ENCODE assay signal across 9 mouse cellular contexts in genomic region chr4:127987784-127988455, GRCm38 (mm10). TPM values are rescaled to one million over a fixed set of nuclear protein-coding genes. Genes with fewer than 3 reads are reported as not detected.
DNase-seq lines count a peak whose midpoint lies in the region; ATAC-seq and TF ChIP-seq lines count a peak whose summit lies in the region.
"Had no signal": no experiment of that assay in that cellular context is flagged by ENCODE, and none has a peak within 500 bp of the region (broad histone marks: within the 10 kb centered on the region; RNA-seq: fewer than 3 reads in every experiment).

Csmd2 (plus strand) TSS chr4:127987857.

- H3K27ac ChIP-seq in heart, embryonic 16.5 days (ENCODE audit: low read length): no peak within 1 kb of the TSS
- H3K27ac ChIP-seq in forebrain, embryonic 16.5 days (ENCODE audit: low read length): peak within 1 kb of the TSS; percentile 77
- H3K27ac ChIP-seq in olfactory bulb, adult 2 months (ENCODE audit: insufficient read depth, low read depth, low read length): no peak within 1 kb of the TSS

- H3K9ac ChIP-seq in heart, embryonic 16.5 days (ENCODE audit: low read length): no peak within 1 kb of the TSS
- peak within 1 kb of the TSS; percentile 85 for H3K9ac ChIP-seq in forebrain, embryonic 16.5 days (replicated peaks; ENCODE audit: low read depth, low read length)

- no peak for TF ChIP-seq CTCF in olfactory bulb, adult 2 months (IDR thresholded peaks at IDR 0.05; ENCODE audit: insufficient read depth, low read depth, low read length)

- peak within 1 kb of the TSS; percentile 56 for H3K4me2 ChIP-seq in heart, embryonic 16.5 days (ENCODE audit: low read depth, low read length)
- H3K4me2 ChIP-seq in forebrain, embryonic 16.5 days (ENCODE audit: low read length): peak within 1 kb of the TSS; percentile 86

- 0% methylated on average over 50 of the region's 65 CpGs for WGBS in heart, embryonic 16.5 days
- 0% methylated on average over 36 of the region's 65 CpGs for WGBS in forebrain, embryonic 16.5 days
- WGBS in olfactory bulb, adult 2 months: under 1% methylated on average over 63 of the region's 65 CpGs

- ATAC-seq in heart, embryonic 16.5 days (replicated peaks; ENCODE audit: extremely low read depth, insufficient read depth, low FRiP score): no peak
- ATAC-seq in forebrain, embryonic 16.5 days: peak; percentile 7; the same call in 1 of the 2 replicates

- H3K9me3 ChIP-seq in heart, embryonic 16.5 days (replicated peaks; ENCODE audit: control insufficient read depth, low read length): no peaks in the 10 kb centered on the region
- H3K9me3 ChIP-seq in forebrain, embryonic 16.5 days (ENCODE audit: control insufficient read depth, low read length): no peaks in the 10 kb centered on the region

- TF ChIP-seq POLR2A in olfactory bulb, adult 2 months (IDR thresholded peaks at IDR 0.05; ENCODE audit: insufficient read depth, low read depth, low read length): no peak

- no peak for DNase-seq in heart, adult 8-10 months (ENCODE audit: low spot score)
- DNase-seq in cerebellum, adult 11-12 months: peak; percentile 76
- peak in 1 of 2 experiments; percentile 38 for DNase-seq in left cerebral cortex, adult 8-10 months (ENCODE audit: low spot score in 2 of 2)
- no peak for DNase-seq in thymus, postnatal 36 days
- DNase-seq in spleen, postnatal 10 days (ENCODE audit: low spot score in 2 of 2): no peak

- no peaks in the 10 kb centered on the region for H3K36me3 ChIP-seq in heart, embryonic 16.5 days (ENCODE audit: control insufficient read depth, insufficient read depth)
- H3K36me3 ChIP-seq in forebrain, embryonic 16.5 days (ENCODE audit: control insufficient read depth, insufficient read depth): no peaks in the 10 kb centered on the region
- H3K36me3 ChIP-seq: G1E had no signal

- peaks cover 67% of the 10 kb centered on the region for H3K27me3 ChIP-seq in heart, embryonic 16.5 days (ENCODE audit: control insufficient read depth, insufficient read depth, low read length)
- no peaks in the 10 kb centered on the region for H3K27me3 ChIP-seq in forebrain, embryonic 16.5 days (replicated peaks; ENCODE audit: control insufficient read depth, insufficient read depth, low read length)

- H3K4me3 ChIP-seq in heart, embryonic 16.5 days (ENCODE audit: low read length): peak within 1 kb of the TSS; percentile 23
- peak within 1 kb of the TSS; percentile 81 for H3K4me3 ChIP-seq in forebrain, embryonic 16.5 days (replicated peaks; ENCODE audit: low read length)
- peak within 1 kb of the TSS; percentile 62 for H3K4me3 ChIP-seq in olfactory bulb, adult 2 months (ENCODE audit: insufficient read depth, low read depth, low read length)

- no peaks in the 10 kb centered on the region for H3K4me1 ChIP-seq in heart, embryonic 16.5 days (ENCODE audit: control insufficient read depth, insufficient read depth, low read length)
- peaks cover 21% of the 10 kb centered on the region for H3K4me1 ChIP-seq in forebrain, embryonic 16.5 days (replicated peaks; ENCODE audit: control insufficient read depth, insufficient read depth, low read length)
- H3K4me1 ChIP-seq in olfactory bulb, adult 2 months (ENCODE audit: control insufficient read depth, insufficient read depth, low read length): peaks cover 19% of the 10 kb centered on the region

RNA-seq across cellular contexts. Expression of gene Csmd2, which starts in this region (rescaled TPM):
- 0.04 and 0.05 TPM in 2 replicates for polyA plus RNA-seq in heart, embryonic 16.5 days (2015; fragmentation: Nextera tagmentation; extraction: Ambion mirVana)
- under 1 TPM in 1 of 4 experiments, not detected in 3; 0.08 TPM for total RNA-seq in heart, adult 8-10 months (2022)
- 7.6 and 11.2 TPM in 2 replicates for polyA plus RNA-seq in forebrain, embryonic 16.5 days (2015; fragmentation: Nextera tagmentation; extraction: Ambion mirVana)
- 10 to 100 TPM; 42.5 to 52.4 (median 47.7) TPM for total RNA-seq in left cerebral cortex, adult 8-10 months (2022)
- polyA plus RNA-seq in olfactory bulb, adult 2 months (2012; ENCODE audit: insufficient read depth, insufficient read length, low replicate concordance, missing spikeins): not detected in 2 replicates
- polyA plus RNA-seq: G1E had no signal

Comparison
In these comparisons a context has a peak if more than half of its experiments do, and no peak if none do; other contexts are left out.
1. RNA of gene Csmd2 (total RNA-seq): 42.5 to 52.4 TPM in left cerebral cortex, adult 8-10 months; 0.08 TPM in heart, adult 8-10 months; every median in the first group is over 10 times any median in the second.
2. H3K4me3 ChIP-seq: peak in every context shown above with its lines; median percentile 81 in forebrain, embryonic 16.5 days; 62 in olfactory bulb, adult 2 months; 23 in heart, embryonic 16.5 days.